Mouse (Mus musculus): ENCODE measurements around the gene Vax1.

GRCm38 (mm10) chr19:59167871-59168270, 2.0 kb downstream of the Vax1 start:
- no peak for TF ChIP-seq CTCF (IDR thresholded peaks at IDR 0.05; ENCODE audit: extremely low read depth, insufficient read length, insufficient replicate concordance, low read depth, low read length)
- TF ChIP-seq POLR2A (IDR thresholded peaks at IDR 0.05; ENCODE audit: low read depth, low read length) = no peak
